ENCODE assay signal across 29 mouse cellular contexts in genomic region chr8:65182346-65182745, GRCm38 (mm10). TPM values are rescaled to one million over a fixed set of nuclear protein-coding genes. Genes with fewer than 3 reads are reported as not detected.
"Had no signal": no experiment of that assay in that cellular context is flagged by ENCODE, and none has a peak within 500 bp of the region (broad histone marks: within the 10 kb centered on the region; RNA-seq: fewer than 3 reads in every experiment).

No protein-coding gene starts in this region.

- H3K9ac ChIP-seq: liver, embryonic 13.5 days; liver, embryonic 15.5 days; liver, postnatal 0 days; lung, embryonic 15.5 days; midbrain, embryonic 12.5 days; stomach, embryonic 15.5 days had no signal

- H3K4me2 ChIP-seq: liver, embryonic 13.5 days; liver, embryonic 15.5 days; lung, embryonic 15.5 days; midbrain, embryonic 12.5 days; stomach, embryonic 15.5 days had no signal

- H3K27ac ChIP-seq: liver, embryonic 13.5 days; liver, embryonic 15.5 days; lung, embryonic 15.5 days; macrophage; midbrain, embryonic 10.5 days; midbrain, embryonic 12.5 days; stomach, embryonic 15.5 days; stomach, postnatal 0 days had no signal

- H3K9me3 ChIP-seq: liver, embryonic 13.5 days; liver, embryonic 15.5 days; lung, embryonic 15.5 days; midbrain, embryonic 10.5 days; midbrain, embryonic 12.5 days; stomach, embryonic 15.5 days had no signal

- H3K4me1 ChIP-seq: liver, embryonic 13.5 days; liver, embryonic 15.5 days; lung, embryonic 15.5 days; megakaryocyte, embryonic 14.5 days; midbrain, embryonic 10.5 days; midbrain, embryonic 12.5 days; stomach, embryonic 15.5 days had no signal

- ATAC-seq: liver, postnatal 0 days; lung, postnatal 0 days; midbrain, embryonic 16.5 days had no signal

- H3K36me3 ChIP-seq: liver, embryonic 13.5 days; liver, embryonic 15.5 days; lung, embryonic 15.5 days; midbrain, embryonic 10.5 days; midbrain, embryonic 12.5 days; stomach, embryonic 15.5 days had no signal

- H3K4me3 ChIP-seq: liver, embryonic 13.5 days; liver, embryonic 15.5 days; lung, embryonic 15.5 days; megakaryocyte, embryonic 14.5 days; midbrain, embryonic 10.5 days; midbrain, embryonic 12.5 days; myocyte; stomach, embryonic 15.5 days had no signal

- DNase-seq: liver, embryonic 13.5 days; liver, postnatal 0 days; lung, adult 2 months; lung, postnatal 14 days; lung, postnatal 36 days; midbrain, embryonic 14.5 days; retina, postnatal 1 day; right cerebral cortex, adult 18-20 months; right cerebral cortex, postnatal 25 days; right cerebral cortex, postnatal 4 days; spleen, adult 18-20 months; thymus, adult 18-20 months; thymus, postnatal 14 days; thymus, postnatal 36 days had no signal

- H3K27me3 ChIP-seq: liver, embryonic 13.5 days; liver, embryonic 15.5 days; lung, embryonic 15.5 days; megakaryocyte, embryonic 14.5 days; midbrain, embryonic 12.5 days; stomach, embryonic 15.5 days had no signal

RNA-seq across cellular contexts. Expression of gene BC030870, which starts 53.0 kb away (rescaled TPM):
- total RNA-seq: megakaryocyte progenitor cell, adult 5-6 weeks had no signal
- polyA plus RNA-seq: liver, embryonic 15.5 days; macrophage; midbrain, embryonic 10.5 days; midbrain, embryonic 12.5 days; midbrain, embryonic 14.5 days; midbrain, embryonic 16.5 days; myocyte; neural tube, embryonic 14.5 days; testis, adult 2 months; thymus, postnatal 0 days had no signal
